Mouse (Mus musculus): ENCODE results near the gene Abcb11. TPM values are rescaled to one million over a fixed set of nuclear protein-coding genes. Genes with fewer than 3 reads are reported as not detected.

Gene Abcb11
- polyA plus RNA-seq, 1 experiment from 2014 or later = 0.96 TPM

- H3K9ac ChIP-seq (ENCODE audit: low read length) = no peak overlapping the region
- H3K27ac ChIP-seq (replicated peaks) = no peak overlapping the region
- no peak for DNase-seq (ENCODE audit: low spot score)
- no peaks in the 10 kb centered on the region for H3K9me3 ChIP-seq (ENCODE audit: control insufficient read depth, low read length)
- H3K4me1 ChIP-seq (replicated peaks; ENCODE audit: control insufficient read depth, insufficient read depth) = no peaks in the 10 kb centered on the region
- TF ChIP-seq EP300 (optimal IDR thresholded peaks at IDR 0.05) (no peak), CTCF (IDR thresholded peaks at IDR 0.05; ENCODE audit: low read depth) (no peak)
- H3K27me3 ChIP-seq (ENCODE audit: control insufficient read depth, insufficient read depth, low read length) = no peaks in the 10 kb centered on the region
- peaks cover 21% of the 10 kb centered on the region for H3K36me3 ChIP-seq (ENCODE audit: control insufficient read depth, insufficient read depth, low read length)
- ATAC-seq (ENCODE audit: low FRiP score, low TSS enrichment) = no peak
- WGBS = 80% methylated on average over 5 of the region's 5 CpGs
- no peak overlapping the region for H3K4me3 ChIP-seq (ENCODE audit: low read depth, low read length)
- no peak overlapping the region for H3K4me2 ChIP-seq (replicated peaks; ENCODE audit: low read depth)
Measured at GRCm38 (mm10) chr2:69191059-69191458, 151.4 kb downstream of the Abcb11 start.

GRCm38 (mm10) chr2:69189222-69189621 lies 153.2 kb downstream of the Abcb11 start:
- TF ChIP-seq CTCF (IDR thresholded peaks at IDR 0.05; ENCODE audit: low read depth) (no peak), EP300 (optimal IDR thresholded peaks at IDR 0.05) (no peak)
- Histone ChIP-seq H3K9me3 (ENCODE audit: control insufficient read depth, low read length) (no peaks in the 10 kb centered on the region), H3K36me3 (ENCODE audit: control insufficient read depth, insufficient read depth, low read length) (peaks cover 16% of the 10 kb centered on the region), H3K9ac (ENCODE audit: low read length) (no peak overlapping the region), H3K4me3 (ENCODE audit: low read depth, low read length) (no peak overlapping the region), H3K4me1 (replicated peaks; ENCODE audit: control insufficient read depth, insufficient read depth) (no peaks in the 10 kb centered on the region), H3K27me3 (ENCODE audit: control insufficient read depth, insufficient read depth, low read length) (no peaks in the 10 kb centered on the region), H3K4me2 (replicated peaks; ENCODE audit: low read depth) (no peak overlapping the region), H3K27ac (replicated peaks) (no peak overlapping the region)
- 72% methylated on average over 4 of the region's 4 CpGs for WGBS
- ATAC-seq (ENCODE audit: low FRiP score, low TSS enrichment) (no peak), DNase-seq (ENCODE audit: low spot score) (no peak)

DNA sequence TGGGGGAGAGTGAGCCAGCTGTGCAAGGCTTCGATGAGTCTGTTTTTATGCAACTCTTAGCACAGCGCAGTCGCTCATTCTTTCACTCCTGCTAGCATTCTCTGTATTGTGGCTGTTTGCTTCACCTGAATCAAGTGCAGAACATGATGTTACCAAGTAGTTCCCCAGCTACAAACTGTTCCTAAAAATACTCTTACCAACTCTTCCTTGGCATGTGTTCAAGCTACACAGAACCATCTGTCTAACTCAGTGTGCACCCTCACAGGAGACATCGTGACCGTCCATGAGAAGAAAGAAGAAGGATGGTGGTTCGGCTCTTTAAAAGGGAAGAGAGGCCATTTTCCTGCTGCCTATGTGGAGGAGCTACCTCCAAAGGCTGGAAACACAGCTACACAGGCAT lies 153.7 kb downstream of the Abcb11 start:
- DNase-seq (ENCODE audit: low spot score) (no peak), ATAC-seq (ENCODE audit: low FRiP score, low TSS enrichment) (no peak)
- no peak overlapping the region for H3K4me3 ChIP-seq (ENCODE audit: low read depth, low read length)
- no peaks in the 10 kb centered on the region for H3K27me3 ChIP-seq (ENCODE audit: control insufficient read depth, insufficient read depth, low read length)
- H3K9ac ChIP-seq (ENCODE audit: low read length) = no peak overlapping the region
- WGBS = 81% methylated on average over 6 of the region's 6 CpGs
- no peaks in the 10 kb centered on the region for H3K4me1 ChIP-seq (replicated peaks; ENCODE audit: control insufficient read depth, insufficient read depth)
- H3K9me3 ChIP-seq (ENCODE audit: control insufficient read depth, low read length) = no peaks in the 10 kb centered on the region
- no peak overlapping the region for H3K27ac ChIP-seq (replicated peaks)
- peaks cover 13% of the 10 kb centered on the region for H3K36me3 ChIP-seq (ENCODE audit: control insufficient read depth, insufficient read depth, low read length)
- no peak overlapping the region for H3K4me2 ChIP-seq (replicated peaks; ENCODE audit: low read depth)
- TF ChIP-seq CTCF (IDR thresholded peaks at IDR 0.05; ENCODE audit: low read depth) = no peak
- no peak for TF ChIP-seq EP300 (optimal IDR thresholded peaks at IDR 0.05)

Other genes starting within 250 kb of the Abcb11 start
- gene Nostrin, start 206.8 kb downstream of the Abcb11 start, polyA plus RNA-seq (2015; fragmentation: Nextera tagmentation; extraction: Ambion mirVana) = 18.7 and 22.3 TPM in 2 replicates
- gene Spc25, start 136.4 kb downstream of the Abcb11 start, polyA plus RNA-seq (2015; fragmentation: Nextera tagmentation; extraction: Ambion mirVana) = 45.4 and 52.6 TPM in 2 replicates
- gene G6pc2, start 131.5 kb downstream of the Abcb11 start, polyA plus RNA-seq (2015; fragmentation: Nextera tagmentation; extraction: Ambion mirVana) = not detected in 2 replicates
- 5.1 and 5.8 TPM in 2 replicates for gene Dhrs9, start 37.8 kb upstream of the Abcb11 start, polyA plus RNA-seq (2015; fragmentation: Nextera tagmentation; extraction: Ambion mirVana)
- gene Lrp2, start 243.4 kb upstream of the Abcb11 start, polyA plus RNA-seq (2015; fragmentation: Nextera tagmentation; extraction: Ambion mirVana) = 0.29 TPM in 2 replicates

Measured in stomach, postnatal 0 days (tissue).